Mouse (Mus musculus) WW6 (cell line): ENCODE measurements at regions not wholly inside any gene's neighbourhood (a gene's known extent, or its start where the extent isn't known, plus 50 kb on each side); places are given as distances from the start of the nearest gene placed in this dataset.

Source experiments
- DNase-seq: peaks from one replicate; pipeline ENCODE4 v3.0.0-alpha.2; 2013; ENCODE audit warnings: low read depth, low spot score

- no peak for DNase-seq
Measured at GRCm38 (mm10) chr11:79825881-79826280, 136.3 kb downstream of the Utp6 start.

GRCm38 (mm10) chr11:79823631-79824310, 138.4 kb downstream of the Utp6 start:
- no peak for DNase-seq

DNA sequence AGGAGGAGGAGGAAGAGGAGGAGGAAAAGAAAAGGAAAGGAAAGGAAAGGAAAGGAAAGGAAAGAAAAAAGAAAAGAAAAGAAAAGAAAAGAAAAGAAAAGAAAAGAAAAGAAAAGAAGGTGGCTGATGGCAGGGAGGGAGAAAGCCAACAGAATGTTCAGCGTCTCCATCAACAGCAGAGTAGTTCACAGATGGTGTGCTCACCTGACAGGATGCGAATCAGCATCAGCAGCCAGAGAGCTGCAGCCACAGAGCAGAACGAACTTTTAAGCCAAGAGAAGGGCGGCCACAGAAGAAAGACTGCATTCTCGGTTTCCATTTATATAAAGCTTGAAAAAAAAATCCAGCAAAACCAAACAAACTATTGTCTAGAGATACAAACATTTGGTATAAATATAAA, 140.2 kb downstream of the Utp6 start:
- no peak for DNase-seq

DNA sequence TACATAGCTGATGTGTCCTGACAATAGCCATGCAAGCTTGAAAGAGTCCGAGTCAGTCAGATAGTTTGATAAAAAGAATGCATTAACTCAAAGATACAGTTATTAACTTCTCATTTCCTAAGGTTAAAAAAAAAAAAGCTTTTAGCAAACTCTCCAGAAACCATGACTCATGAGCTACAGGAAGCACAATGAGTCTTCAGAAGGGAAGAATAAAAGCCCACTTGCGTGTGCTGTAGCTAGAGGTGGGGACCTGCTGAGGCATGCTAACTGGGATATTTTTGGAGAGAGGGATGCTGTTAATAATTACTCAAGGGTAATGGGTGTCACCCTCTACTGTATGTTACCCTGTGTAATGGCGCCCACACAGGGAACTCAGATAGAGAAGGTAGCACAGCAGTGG, 147.0 kb downstream of the Utp6 start:
- no peak for DNase-seq

DNA sequence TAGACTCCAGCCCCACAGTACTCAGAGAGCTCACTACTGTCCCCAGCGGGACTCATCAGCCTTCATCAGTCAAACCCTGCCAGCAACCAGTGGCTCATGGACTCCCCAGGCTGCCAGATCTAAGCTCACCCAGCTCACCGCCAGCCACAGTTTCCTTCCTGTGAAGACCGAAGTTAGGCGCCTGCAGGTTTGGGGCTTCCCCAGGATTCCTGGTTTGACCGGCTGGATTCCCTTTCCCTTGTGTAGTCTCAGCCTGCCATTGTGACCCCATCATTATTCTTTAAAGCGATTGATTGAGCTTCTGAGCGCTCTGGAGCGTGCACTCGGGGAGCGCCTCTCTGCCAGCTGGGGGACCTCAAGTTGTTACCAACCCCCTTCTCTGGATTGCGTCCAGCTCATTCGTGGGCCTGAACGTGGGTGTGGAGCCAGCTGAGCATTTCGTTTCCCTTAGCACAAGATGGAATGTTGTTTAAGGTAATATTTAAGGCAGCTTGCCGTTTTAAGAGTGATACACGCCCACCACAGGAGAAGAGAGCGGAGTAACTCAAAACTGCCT, 155.2 kb downstream of the Utp6 start:
- no peak for DNase-seq

DNA sequence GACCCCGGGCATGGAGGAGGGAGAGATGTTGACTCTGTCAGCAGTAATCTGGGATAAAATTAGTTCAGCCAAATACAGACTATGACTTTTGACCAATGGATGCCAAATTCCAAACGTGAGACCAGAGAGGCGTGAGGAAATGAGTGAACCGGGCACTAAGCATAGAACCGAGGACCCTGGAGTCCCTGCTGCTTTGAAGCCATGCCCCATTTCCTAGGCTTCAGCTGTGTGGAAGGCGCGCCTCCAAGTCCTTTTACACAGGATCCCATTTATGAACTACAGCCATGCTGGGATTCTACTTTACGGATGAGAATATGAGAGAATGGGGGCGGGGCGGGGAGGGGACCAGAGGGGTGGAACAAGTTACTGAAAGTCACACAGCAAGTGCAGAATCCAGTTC, 155.8 kb downstream of the Utp6 start:
- no peak for DNase-seq

DNA sequence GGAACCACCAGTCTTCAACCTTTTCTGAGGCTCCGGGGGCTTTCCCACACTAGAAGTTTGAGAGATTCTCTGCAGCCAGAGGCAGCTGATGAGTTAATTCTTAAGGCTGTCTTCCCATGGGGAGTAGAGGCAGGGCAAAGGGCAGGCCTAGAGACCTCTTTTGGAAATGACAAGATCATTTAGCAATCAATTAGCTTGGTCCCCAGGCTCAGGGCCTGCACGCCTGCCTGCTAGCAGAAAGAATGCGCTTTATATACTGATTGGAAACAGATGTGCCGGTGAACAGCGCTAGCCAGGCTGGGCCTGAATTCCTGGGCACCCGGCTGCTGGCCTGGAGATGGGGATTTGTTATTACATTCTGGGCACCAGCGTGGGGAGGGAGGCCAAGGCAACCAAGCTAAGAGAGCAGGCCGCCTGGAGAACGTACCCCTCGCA, 156.2 kb downstream of the Utp6 start:
- DNase-seq, result no peak

GRCm38 (mm10) chr11:79803971-79804370, 158.2 kb downstream of the Utp6 start:
- DNase-seq, result no peak

GRCm38 (mm10) chr11:79803006-79803405, 159.2 kb downstream of the Utp6 start:
- no peak for DNase-seq

- no peak for DNase-seq
Measured at GRCm38 (mm10) chr11:79802566-79802965, 159.6 kb downstream of the Utp6 start.

GRCm38 (mm10) chr11:79800256-79800655, 161.9 kb downstream of the Utp6 start:
- DNase-seq, result no peak

GRCm38 (mm10) chr11:79788251-79788741, 173.9 kb downstream of the Utp6 start:
- DNase-seq, result no peak

- DNase-seq, result no peak
Measured at GRCm38 (mm10) chr11:79787766-79788165, 174.4 kb downstream of the Utp6 start.

- no peak for DNase-seq
Measured at GRCm38 (mm10) chr11:79784071-79784470, 178.1 kb downstream of the Utp6 start.

GRCm38 (mm10) chr11:79781966-79782365, 180.2 kb downstream of the Utp6 start:
- no peak for DNase-seq

GRCm38 (mm10) chr11:79779756-79780155, 182.4 kb downstream of the Utp6 start:
- no peak for DNase-seq

- no peak for DNase-seq
Measured at GRCm38 (mm10) chr11:79778522-79778921, 183.7 kb downstream of the Utp6 start.

- DNase-seq, result no peak
Measured at GRCm38 (mm10) chr11:79777988-79778387, 184.2 kb downstream of the Utp6 start.

DNA sequence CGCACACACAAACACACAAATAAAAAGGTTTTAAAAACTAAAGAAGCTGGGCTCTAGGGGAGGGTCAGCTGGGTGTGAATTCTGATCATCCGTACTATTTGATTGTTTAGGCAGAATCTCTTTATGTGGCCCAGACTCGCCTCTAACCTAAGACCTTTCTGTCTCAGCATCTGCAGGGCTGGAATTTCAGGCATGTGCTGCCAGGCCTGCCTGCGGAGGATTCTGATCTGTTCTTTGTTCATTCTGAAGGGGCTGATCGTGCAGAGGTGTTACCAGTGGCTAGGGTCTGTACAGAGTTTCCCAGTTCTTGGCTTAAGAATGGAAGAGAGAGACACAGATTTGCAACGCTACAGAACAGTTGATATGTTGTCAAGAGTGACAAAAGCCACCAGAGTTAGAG, 185.6 kb downstream of the Rab11fip4 start:
- DNase-seq, result no peak

DNA sequence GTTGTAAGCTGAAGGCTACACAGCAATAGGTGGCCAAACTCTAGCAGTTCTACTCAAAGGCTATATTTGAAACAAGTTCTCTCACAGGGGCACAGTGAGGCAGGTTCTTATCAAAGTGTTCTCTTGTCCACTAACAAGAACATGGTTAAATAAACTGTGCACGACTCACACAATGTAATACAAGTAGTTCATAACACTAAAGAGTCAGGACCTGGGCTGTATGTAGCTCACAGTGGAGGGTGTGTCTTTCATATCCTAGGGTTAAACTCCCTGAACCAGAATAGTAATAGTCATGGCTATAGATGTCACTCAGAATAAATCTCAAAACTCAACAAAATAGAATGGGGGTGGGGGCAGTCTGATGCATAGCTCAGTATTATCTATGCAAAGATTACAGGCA, 182.7 kb downstream of the Rab11fip4 start:
- no peak for DNase-seq

DNA sequence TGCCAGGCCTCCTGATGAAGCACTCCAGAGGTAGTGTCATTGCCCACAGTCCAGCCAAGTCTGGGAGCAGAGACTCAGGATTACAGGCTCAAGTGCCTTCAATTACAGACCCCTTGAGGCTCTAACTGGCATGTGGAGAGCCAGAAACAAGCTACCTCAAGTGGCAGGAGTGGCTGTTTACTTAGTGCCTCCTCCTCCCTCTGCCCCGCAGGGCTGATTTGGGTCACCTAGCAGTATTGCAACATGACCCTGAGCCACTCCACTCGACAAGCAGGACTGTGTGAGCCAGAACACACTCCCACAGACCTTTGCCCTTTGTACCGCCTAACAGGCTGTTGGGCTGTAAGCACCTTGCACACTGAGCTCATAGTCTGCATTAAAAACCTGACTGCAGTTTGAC, 180.4 kb downstream of the Rab11fip4 start:
- no peak for DNase-seq

- DNase-seq, result no peak
Measured at GRCm38 (mm10) chr11:79767111-79767510, 176.1 kb downstream of the Rab11fip4 start.

DNA sequence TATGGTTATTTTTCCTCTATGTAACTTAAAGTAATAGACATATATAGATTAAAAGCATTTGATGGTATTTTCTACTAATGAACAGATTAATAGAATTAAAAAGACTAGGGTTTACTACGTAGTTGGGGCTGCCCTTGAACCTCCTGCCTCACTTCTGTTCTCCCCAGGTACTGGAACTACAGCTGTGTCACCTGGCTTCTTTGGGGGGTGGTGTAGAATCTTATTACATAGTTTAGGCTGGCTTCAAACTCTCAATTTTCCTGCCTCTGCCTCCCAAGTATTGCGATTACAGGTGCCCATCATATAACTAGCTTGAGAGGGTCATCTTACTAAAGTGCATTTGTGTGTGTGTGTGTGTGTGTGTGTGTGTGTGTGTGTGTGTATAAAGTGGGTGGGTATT, 175.0 kb downstream of the Rab11fip4 start:
- no peak for DNase-seq

DNA sequence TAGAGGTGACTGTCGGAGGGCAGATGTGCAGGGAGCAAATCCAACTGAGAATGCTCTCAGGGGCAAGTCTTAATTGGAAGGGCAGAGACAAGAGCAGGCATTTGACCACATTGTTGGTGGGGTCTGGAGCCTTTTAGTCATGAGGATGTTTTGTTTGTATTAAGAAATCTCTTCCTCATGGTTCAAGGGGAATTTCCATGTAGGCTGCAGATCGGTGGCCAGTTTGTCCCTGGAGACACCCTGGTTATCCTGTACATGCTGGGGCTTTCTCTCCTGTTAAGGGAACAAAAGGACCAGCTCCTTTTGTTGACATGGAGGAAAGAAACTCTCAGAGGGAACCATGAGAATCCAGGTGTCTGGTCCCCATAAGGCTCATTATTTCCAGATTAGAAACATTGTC, 174.4 kb downstream of the Rab11fip4 start:
- no peak for DNase-seq
